Mouse (Mus musculus) layer of hippocampus, adult 18-20 months (tissue): Measurements from ENCODE around the gene Zbed6. TPM values are rescaled to one million over a fixed set of nuclear protein-coding genes. Genes with fewer than 3 reads are reported as not detected.

ENCODE experiments used
- total RNA-seq, 2 experiments: library from RNA; stranded (reverse); gene quantifications; 2 replicates each; pipeline ENCODE4 v1.2.3; 2021

The Zbed6 gene
- total RNA-seq, 2 experiments from 2014 or later: 3.3 to 4.7 TPM

Other genes starting within 250 kb of the Zbed6 start
- 1 to 10 TPM; 7.4 to 7.9 TPM for gene Sox13, start 236.5 kb downstream of the Zbed6 start, total RNA-seq
- gene Snrpe, start 50.6 kb downstream of the Zbed6 start, total RNA-seq: 10 to 100 TPM; 59.0 to 66.8 TPM
- 10 to 100 TPM; 27.3 to 27.7 TPM for gene Gm38394, start 433 bp upstream of the Zbed6 start, total RNA-seq
- gene Lax1, start 29.2 kb upstream of the Zbed6 start, total RNA-seq: not detected
- 100 to 1,000 TPM in 1 of 2 experiments, 10 to 100 TPM in 1; 70.4 to 100 TPM for gene Atp2b4, start 140.2 kb upstream of the Zbed6 start, total RNA-seq
- gene Optc, start 247.1 kb upstream of the Zbed6 start, total RNA-seq: under 1 TPM; 0.35 to 0.41 TPM